Comparison of ENCODE assay signal across 8 mouse cellular contexts in the genomic region with DNA sequence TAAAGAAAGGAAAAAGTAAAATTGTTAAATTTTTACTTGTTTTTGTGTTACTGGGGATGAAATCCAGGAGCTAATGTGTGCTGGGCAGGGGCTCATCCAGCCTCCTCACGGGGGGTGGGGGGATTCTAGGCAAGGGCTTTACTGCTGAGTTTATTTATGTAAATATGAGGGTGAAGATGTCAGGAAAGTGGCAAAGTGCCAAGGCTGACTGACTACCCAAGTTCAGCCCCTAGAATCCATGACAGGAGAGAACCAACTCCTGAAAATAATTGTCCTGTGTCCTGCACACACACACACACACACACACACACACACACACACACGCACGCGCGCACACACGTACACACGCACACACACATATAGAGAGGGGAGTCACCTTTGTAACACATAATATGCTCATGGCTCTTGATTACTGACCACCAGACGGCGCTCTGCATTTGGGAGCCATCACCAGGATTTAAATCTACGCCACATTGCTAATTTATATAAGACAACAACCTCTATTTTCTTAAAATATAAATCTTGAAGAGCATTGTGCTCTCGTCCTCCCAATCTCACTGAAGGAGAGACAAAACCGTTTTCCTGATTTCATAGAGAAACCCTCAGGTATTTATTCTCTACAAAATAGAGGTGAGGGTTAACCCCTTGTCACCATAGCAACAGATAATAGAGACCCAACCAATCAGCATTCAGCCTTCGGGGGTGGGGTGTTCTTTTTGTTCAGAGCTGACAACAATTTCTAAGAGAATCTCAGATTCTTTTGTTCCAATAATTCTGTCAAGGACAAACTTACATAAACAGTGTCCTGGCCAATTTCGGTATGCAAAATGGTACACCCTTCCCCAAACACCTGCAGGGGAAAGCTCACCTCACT. TPM values are rescaled to one million over a fixed set of nuclear protein-coding genes. Genes with fewer than 3 reads are reported as not detected.
DNase-seq lines count a peak whose midpoint lies in the region; ATAC-seq lines count a peak whose summit lies in the region.

No protein-coding gene starts in this region.

- H3K4me1 ChIP-seq in forebrain, embryonic 12.5 days = peaks cover 22% of the 10 kb centered on the region

- 43% methylated on average over 14 of the region's 14 CpGs for WGBS in forebrain, embryonic 12.5 days

- no peaks in the 10 kb centered on the region for H3K27me3 ChIP-seq in forebrain, embryonic 12.5 days

- H3K9me3 ChIP-seq in forebrain, embryonic 12.5 days = no peaks in the 10 kb centered on the region

- no peak overlapping the region for H3K4me3 ChIP-seq in forebrain, embryonic 12.5 days (replicated peaks)

- no peaks in the 10 kb centered on the region for H3K36me3 ChIP-seq in forebrain, embryonic 12.5 days (replicated peaks)

- H3K4me2 ChIP-seq in forebrain, embryonic 12.5 days = no peak overlapping the region

- H3K9ac ChIP-seq in forebrain, embryonic 12.5 days = 0 out of 2 replicates have a peak overlapping the region, but pooled peaks have one; percentile 4

- peak overlapping the region; percentile 46 for H3K27ac ChIP-seq in forebrain, embryonic 12.5 days

- intact Hi-C loops in heart, postnatal 25 days (cut with DNase I) = loop anchor here (1.0 to 2.0 kb wide), 3 partner anchors 17 to 134 kb away; no protein-coding TSS in a partner anchor
- intact Hi-C loops in gastrocnemius, postnatal 14 days (cut with DNase I; ENCODE audit: low total_unique reads) = loop anchor here (2.0 to 5.0 kb wide), 2 partner anchors 119 to 132 kb away; no protein-coding TSS in a partner anchor

- peak; percentile 83 for DNase-seq in heart, adult 11 months
- DNase-seq in heart, postnatal 25 days (ENCODE audit: low spot score) = no peak
- DNase-seq in 3T3-L1 (ENCODE audit: low read depth, low spot score) = peak; percentile 64
- peak; percentile 55 for DNase-seq in T-cell, adult 2 months (ENCODE audit: low spot score)
- DNase-seq in layer of hippocampus, postnatal 10 days (ENCODE audit: low spot score in 2 of 2) = peak; percentile 69 to 74
- DNase-seq in naive thymus-derived CD4-positive, alpha-beta T cell, adult 2 months (ENCODE audit: low read depth) = peak; percentile 81
- no peak for DNase-seq in gastrocnemius, postnatal 14 days

- peak; percentile 55 for ATAC-seq in forebrain, embryonic 12.5 days (ENCODE audit: low FRiP score)

RNA-seq across cellular contexts. Expression of gene Calm3, which starts 9.0 kb away (rescaled TPM):
- 100 to 1,000 TPM; 196 to 203 TPM for total RNA-seq in heart, postnatal 25 days (2021)
- 227 and 234 TPM in 2 replicates for polyA plus RNA-seq in forebrain, embryonic 12.5 days (2016; fragmentation: Nextera tagmentation; extraction: Ambion mirVana)
- 1,000 to 10,000 TPM; 2,090 to 2,190 TPM for total RNA-seq in layer of hippocampus, postnatal 10 days (2021)
- 100 to 1,000 TPM; 247 to 276 TPM for total RNA-seq in gastrocnemius, postnatal 14 days (2021)

RNA-seq across cellular contexts. Expression of gene Pnmal2, which starts 11.5 kb away (rescaled TPM):
- total RNA-seq in heart, postnatal 25 days (2021) = 1 to 10 TPM; 3.7 to 4.1 TPM
- 52.6 and 53.3 TPM in 2 replicates for polyA plus RNA-seq in forebrain, embryonic 12.5 days (2016; fragmentation: Nextera tagmentation; extraction: Ambion mirVana)
- 100 to 1,000 TPM; 229 to 232 TPM for total RNA-seq in layer of hippocampus, postnatal 10 days (2021)
- 10 to 100 TPM in 1 of 2 experiments, 1 to 10 TPM in 1; 9.2 to 11.8 TPM for total RNA-seq in gastrocnemius, postnatal 14 days (2021)

RNA-seq across cellular contexts. Expression of gene Pnmal1, which starts 26.5 kb away (rescaled TPM):
- total RNA-seq in heart, postnatal 25 days (2021) = not detected
- polyA plus RNA-seq in forebrain, embryonic 12.5 days (2016; fragmentation: Nextera tagmentation; extraction: Ambion mirVana) = 32.3 and 37.0 TPM in 2 replicates
- total RNA-seq in layer of hippocampus, postnatal 10 days (2021) = 10 to 100 TPM; 59.8 to 62.2 TPM
- total RNA-seq in gastrocnemius, postnatal 14 days (2021) = not detected

RNA-seq across cellular contexts. Expression of gene Ptgir, which starts 26.7 kb away (rescaled TPM):
- total RNA-seq in heart, postnatal 25 days (2021) = 1 to 10 TPM; 2.1 to 3.1 TPM
- 0.24 and 0.51 TPM in 2 replicates for polyA plus RNA-seq in forebrain, embryonic 12.5 days (2016; fragmentation: Nextera tagmentation; extraction: Ambion mirVana)
- total RNA-seq in layer of hippocampus, postnatal 10 days (2021) = not detected
- total RNA-seq in gastrocnemius, postnatal 14 days (2021) = 1 to 10 TPM; 1.6 to 2.6 TPM

RNA-seq across cellular contexts. Expression of gene Gng8, which starts 41.4 kb away (rescaled TPM):
- total RNA-seq in heart, postnatal 25 days (2021) = under 1 TPM; 0.45 to 0.86 TPM
- 14.7 and 16.4 TPM in 2 replicates for polyA plus RNA-seq in forebrain, embryonic 12.5 days (2016; fragmentation: Nextera tagmentation; extraction: Ambion mirVana)
- total RNA-seq in layer of hippocampus, postnatal 10 days (2021) = 1 to 10 TPM in 1 of 2 experiments, under 1 TPM in 1; 0.94 to 1.3 TPM
- under 1 TPM; 0.47 to 0.66 TPM for total RNA-seq in gastrocnemius, postnatal 14 days (2021)

Comparison
In these comparisons a context has a peak if more than half of its experiments do, and no peak if none do; other contexts are left out.
1. DNase-seq: peak in heart, adult 11 months (single experiment), 3T3-L1 (single experiment), T-cell, adult 2 months (single experiment), layer of hippocampus, postnatal 10 days (2 of 2) and naive thymus-derived CD4-positive, alpha-beta T cell, adult 2 months (single experiment); none in heart, postnatal 25 days (single experiment) and gastrocnemius, postnatal 14 days (single experiment).
2. RNA of gene Calm3, which starts 9.0 kb away (total RNA-seq): 2,090 to 2,190 TPM in layer of hippocampus, postnatal 10 days; 247 to 276 TPM in gastrocnemius, postnatal 14 days and 196 to 203 TPM in heart, postnatal 25 days; every median in the first group is over 4 times any median in the second.
3. RNA of gene Pnmal2, which starts 11.5 kb away (total RNA-seq): 229 to 232 TPM in layer of hippocampus, postnatal 10 days; 9.2 to 11.8 TPM in gastrocnemius, postnatal 14 days and 3.7 to 4.1 TPM in heart, postnatal 25 days; every median in the first group is over 10 times any median in the second.
4. RNA of gene Pnmal1, which starts 26.5 kb away (total RNA-seq): 59.8 to 62.2 TPM in layer of hippocampus, postnatal 10 days; not detected in gastrocnemius, postnatal 14 days and not detected in heart, postnatal 25 days; every median in the first group is over 10 times any median in the second.